Mouse (Mus musculus) C2C12 (cell line): Measurements from ENCODE around the gene Cyp2c70.

Experiments
- CTCF ChIP-seq: IDR thresholded peaks from one replicate; pipeline ENCODE4 v1.5.1; 2011; ENCODE audit not compliant: control insufficient read depth, insufficient read depth, insufficient read length
- USF1 ChIP-seq: IDR thresholded peaks from one replicate; pipeline ENCODE4 v1.6.1; 2011; ENCODE audit warnings: low read depth, mild to moderate bottlenecking, control low read depth, moderate library complexity

- TF ChIP-seq CTCF, result no peak
- TF ChIP-seq USF1, result no peak
These were observed 3.5 kb downstream of the Cyp2c70 start for GRCm38 (mm10) chr19:40183600-40183999.
